Mouse (Mus musculus): ENCODE data around the gene Cacna1d.

DNA sequence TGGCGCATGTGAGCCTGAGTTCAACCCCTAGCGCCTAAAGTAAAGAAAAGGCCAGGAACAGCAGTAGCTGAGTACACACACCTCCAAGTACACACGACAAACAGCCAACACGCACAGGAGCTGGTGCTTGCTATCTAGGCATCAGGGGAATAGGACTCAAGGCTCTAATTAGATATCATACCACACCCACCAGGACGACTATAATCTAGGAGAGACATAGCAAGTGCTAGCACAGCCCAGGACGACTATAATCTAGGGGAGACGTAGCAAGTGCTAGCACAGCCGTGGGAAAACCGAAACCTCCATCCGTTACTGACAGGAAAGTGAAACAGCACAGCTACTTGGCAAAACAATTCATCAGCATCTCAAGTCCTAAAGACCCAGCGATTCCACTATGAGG lies 162.1 kb downstream of the Cacna1d start:
- TF ChIP-seq CTCF (IDR thresholded peaks at IDR 0.05; ENCODE audit: low read depth, low read length), result no peak
- TF ChIP-seq POLR2A (IDR thresholded peaks at IDR 0.05; ENCODE audit: extremely low read depth, insufficient read depth, low read length), result no peak

Measured in liver, adult 2 months (tissue).